Mouse (Mus musculus) intestine, embryonic 14.5 days (tissue): ENCODE measurements around the gene Gpatch3. TPM values are rescaled to one million over a fixed set of nuclear protein-coding genes. Genes with fewer than 3 reads are reported as not detected.

Experiments
- ATAC-seq: fragments of 200-750 bp; cut with Nextera tagmentation; replicated peaks from 2 replicates; pipeline ENCODE4 v1.8.0; 2017; ENCODE audit warnings: low read depth, moderate number of reproducible peaks, moderate TSS enrichment, moderate library complexity; ENCODE audit not compliant: low FRiP score, low TSS enrichment
- DNase-seq: peaks from one replicate; pipeline ENCODE4 v3.0.0-alpha.2; 2018; ENCODE audit warnings: low spot score
- H3K27ac ChIP-seq: fragments of 300-500 bp; sonication (generic); 2 replicates; pipeline ENCODE4 v1.5.1; 2014; ENCODE audit warnings: low read depth, mild to moderate bottlenecking, control low read depth
- H3K27me3 ChIP-seq: fragments of 300-500 bp; sonication (generic); replicated peaks from 2 replicates; pipeline ENCODE4 v1.6.1; 2014; ENCODE audit warnings: low read length, control low read depth; ENCODE audit not compliant: control insufficient read depth, insufficient read depth
- H3K36me3 ChIP-seq: fragments of 300-500 bp; sonication (generic); 2 replicates; pipeline ENCODE4 v1.6.1; 2014; ENCODE audit warnings: low read length, control low read depth; ENCODE audit not compliant: control insufficient read depth, insufficient read depth
- H3K4me1 ChIP-seq: fragments of 300-500 bp; sonication (generic); replicated peaks from 2 replicates; pipeline ENCODE4 v1.6.1; 2014; ENCODE audit warnings: low read length, control low read depth, mixed read lengths; ENCODE audit not compliant: control insufficient read depth, insufficient read depth
- H3K4me2 ChIP-seq: fragments of 300-500 bp; sonication (generic); 2 replicates; pipeline ENCODE4 v1.6.1; 2014; ENCODE audit warnings: low read length
- H3K4me3 ChIP-seq: fragments of 300-500 bp; sonication (generic); 2 replicates; pipeline ENCODE4 v1.5.1; 2014; ENCODE audit warnings: low read depth, low read length, control low read depth, mixed read lengths
- H3K9ac ChIP-seq: fragments of 300-500 bp; sonication (generic); 2 replicates; pipeline ENCODE4 v1.6.1; 2014; ENCODE audit warnings: mild to moderate bottlenecking, low read length
- H3K9me3 ChIP-seq: fragments of 300-500 bp; sonication (generic); 2 replicates; pipeline ENCODE4 v1.6.1; 2016; ENCODE audit warnings: low read length, control low read depth; ENCODE audit not compliant: control insufficient read depth
- WGBS: fragments of 180-500 bp; shearing (Covaris S2); extraction: QIAGEN DNeasy Blood & Tissue Kit; methylation state at CpG from one replicate; pipeline ENCODE4 v1.1.7; 2014; 5-methylcytosine and 5-hydroxymethylcytosine counted together
- polyA plus RNA-seq: library from polyadenylated mRNA; unstranded; fragments of >200 nt; fragmentation: Nextera tagmentation; extraction: Ambion mirVana; gene quantifications from 2 replicates; pipeline ENCODE4 v1.2.1, GENCODE M21; 2014

The Gpatch3 gene
- polyA plus RNA-seq: 6.9 and 7.5 TPM in 2 replicates

GRCm38 (mm10) chr4:133574070-133574842 is at the start of gene Gpatch3:
TSS of gene Gpatch3 (plus strand) at chr4:133574745.
- Histone ChIP-seq H3K27me3 (no peaks in the 10 kb centered on the region), H3K36me3 (peaks cover 15% of the 10 kb centered on the region), H3K27ac (peak within 1 kb of the TSS; percentile 80), H3K4me2 (peak within 1 kb of the TSS; percentile 97), H3K4me1 (peaks cover 8% of the 10 kb centered on the region), H3K9ac (peak within 1 kb of the TSS; percentile 92), H3K4me3 (peak within 1 kb of the TSS; percentile 89), H3K9me3 (0 out of 2 replicates have a peak, but pooled peaks cover 3% of the 10 kb centered on the region)
- WGBS: 7% methylated on average over 44 of the region's 44 CpGs
- DNase-seq (peak; percentile 95), ATAC-seq (peak; percentile 92)

GRCm38 (mm10) chr4:133527788-133528187 is 46.8 kb upstream of the Gpatch3 start:
- no peak overlapping the region for H3K27ac ChIP-seq
- 67% methylated on average over 16 of the region's 16 CpGs for WGBS
- no peaks in the 10 kb centered on the region for H3K4me1 ChIP-seq
- ATAC-seq (no peak; the same call in 1 of the 2 replicates), DNase-seq (no peak)
- 0 out of 2 replicates have a peak, but pooled peaks cover 2% of the 10 kb centered on the region for H3K9me3 ChIP-seq
- H3K4me2 ChIP-seq: no peak overlapping the region
- no peak overlapping the region for H3K9ac ChIP-seq
- H3K27me3 ChIP-seq: no peaks in the 10 kb centered on the region
- no peak overlapping the region for H3K4me3 ChIP-seq
- H3K36me3 ChIP-seq: peaks cover 40% of the 10 kb centered on the region

- H3K4me1 ChIP-seq: no peaks in the 10 kb centered on the region
- peaks cover 89% of the 10 kb centered on the region for H3K36me3 ChIP-seq
- DNase-seq (no peak), ATAC-seq (no peak)
- no peak overlapping the region for H3K4me3 ChIP-seq
- no peaks in the 10 kb centered on the region for H3K27me3 ChIP-seq
- WGBS: 89% methylated on average over 3 of the region's 3 CpGs
- no peak overlapping the region for H3K27ac ChIP-seq
- no peaks in the 10 kb centered on the region for H3K9me3 ChIP-seq
- H3K4me2 ChIP-seq: no peak overlapping the region
- H3K9ac ChIP-seq: no peak overlapping the region
Measured at GRCm38 (mm10) chr4:133532777-133533176, 41.8 kb upstream of the Gpatch3 start.

- H3K27ac ChIP-seq: no peak overlapping the region
- H3K27me3 ChIP-seq: no peaks in the 10 kb centered on the region
- WGBS: 80% methylated on average over 3 of the region's 3 CpGs
- no peak overlapping the region for H3K4me3 ChIP-seq
- ATAC-seq: no peak
- H3K36me3 ChIP-seq: peaks cover 96% of the 10 kb centered on the region
- no peak overlapping the region for H3K9ac ChIP-seq
- no peaks in the 10 kb centered on the region for H3K9me3 ChIP-seq
- no peak overlapping the region for H3K4me2 ChIP-seq
- DNase-seq: no peak
- no peaks in the 10 kb centered on the region for H3K4me1 ChIP-seq
Measured at GRCm38 (mm10) chr4:133536081-133536480, 38.5 kb upstream of the Gpatch3 start.

- DNase-seq: no peak
- no peak overlapping the region for H3K4me3 ChIP-seq
- WGBS: 91% methylated on average over 5 of the region's 5 CpGs
- H3K4me1 ChIP-seq: no peaks in the 10 kb centered on the region
- H3K4me2 ChIP-seq: no peak overlapping the region
- H3K36me3 ChIP-seq: peaks cover 90% of the 10 kb centered on the region
- no peaks in the 10 kb centered on the region for H3K9me3 ChIP-seq
- no peak overlapping the region for H3K27ac ChIP-seq
- H3K27me3 ChIP-seq: no peaks in the 10 kb centered on the region
- no peak for ATAC-seq
- H3K9ac ChIP-seq: no peak overlapping the region
Measured at GRCm38 (mm10) chr4:133536652-133537051, 37.9 kb upstream of the Gpatch3 start.

GRCm38 (mm10) chr4:133545272-133546231 is 29.0 kb upstream of the Gpatch3 start, which contains the start of gene Nudc:
TSS of gene Nudc (minus strand) at chr4:133545996.
- Histone ChIP-seq H3K9ac (peak within 1 kb of the TSS; percentile 89), H3K27ac (peak within 1 kb of the TSS; percentile 67), H3K4me1 (peaks cover 15% of the 10 kb centered on the region), H3K36me3 (peaks cover 21% of the 10 kb centered on the region), H3K4me2 (peak within 1 kb of the TSS; percentile 94), H3K9me3 (no peaks in the 10 kb centered on the region), H3K27me3 (no peaks in the 10 kb centered on the region), H3K4me3 (peak within 1 kb of the TSS; percentile 99)
- WGBS: under 1% methylated on average over 66 of the region's 77 CpGs
- DNase-seq (peak; percentile 94), ATAC-seq (peak; percentile 97)

GRCm38 (mm10) chr4:133552029-133552428 is 22.5 kb upstream of the Gpatch3 start:
- no peaks in the 10 kb centered on the region for H3K27me3 ChIP-seq
- ATAC-seq (no peak), DNase-seq (no peak)
- H3K4me3 ChIP-seq: no peak overlapping the region
- H3K27ac ChIP-seq: no peak overlapping the region
- no peak overlapping the region for H3K4me2 ChIP-seq
- 89% methylated on average over 1 of the region's 1 CpGs for WGBS
- H3K4me1 ChIP-seq: no peaks in the 10 kb centered on the region
- H3K9me3 ChIP-seq: no peaks in the 10 kb centered on the region
- no peak overlapping the region for H3K9ac ChIP-seq
- H3K36me3 ChIP-seq: no peaks in the 10 kb centered on the region

GRCm38 (mm10) chr4:133552768-133553447 is 21.6 kb upstream of the Gpatch3 start, which contains the start of gene Nr0b2:
TSS of gene Nr0b2 (plus strand) at chr4:133553376.
- H3K4me2 ChIP-seq: peak within 1 kb of the TSS; percentile 1; the same call in 1 of the 2 replicates
- H3K9ac ChIP-seq: no peak within 1 kb of the TSS
- WGBS: 53% methylated on average over 10 of the region's 10 CpGs

More at GRCm38 (mm10) chr4:133552768-133553447, 21.6 kb upstream of the Gpatch3 start, which contains the start of gene Nr0b2:
- Histone ChIP-seq H3K4me1 (no peaks in the 10 kb centered on the region), H3K27ac (peak within 1 kb of the TSS; percentile 22; the same call in 1 of the 2 replicates), H3K36me3 (no peaks in the 10 kb centered on the region), H3K4me3 (no peak within 1 kb of the TSS), H3K9me3 (no peaks in the 10 kb centered on the region), H3K27me3 (no peaks in the 10 kb centered on the region)
- no peak for DNase-seq
- ATAC-seq: no peak; the same call in 1 of the 2 replicates
